ENCODE assay signal across 16 mouse cellular contexts in the genomic region with DNA sequence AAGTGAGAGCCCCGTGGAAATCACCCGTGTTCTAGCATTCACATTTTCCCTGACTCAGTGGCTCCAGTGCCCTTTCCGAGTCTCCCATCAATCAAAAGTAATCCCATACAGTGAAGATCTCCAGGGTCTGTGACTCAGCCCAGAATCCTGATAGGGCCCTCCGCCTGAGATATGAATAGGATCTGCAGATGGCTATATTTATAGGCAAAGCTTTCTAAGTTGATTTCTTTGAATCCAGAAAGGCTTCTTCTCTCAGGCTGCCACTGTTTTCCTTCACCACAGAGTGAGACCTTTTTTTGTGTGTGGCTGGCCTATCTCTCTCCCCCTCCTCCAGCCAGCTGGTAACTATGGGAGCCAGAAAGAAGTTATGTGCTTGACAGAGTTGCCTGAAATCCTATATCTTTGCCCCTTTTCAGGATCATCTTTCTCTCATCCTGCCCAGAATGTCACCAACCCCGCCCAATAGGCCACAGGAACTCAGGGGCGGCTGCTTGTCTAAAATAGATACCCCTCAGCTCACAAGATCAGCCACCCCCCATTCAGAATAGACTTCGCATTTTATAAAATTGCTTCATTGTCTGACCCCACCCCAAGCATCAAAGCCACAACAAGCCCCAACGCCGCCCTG.
DNase-seq lines count a peak whose midpoint lies in the region; ATAC-seq lines count a peak whose summit lies in the region.
"Had no signal": no experiment of that assay in that cellular context is flagged by ENCODE, and none has a peak within 500 bp of the region (broad histone marks: within the 10 kb centered on the region; RNA-seq: fewer than 3 reads in every experiment).

No protein-coding gene starts in this region.

- no peaks in the 10 kb centered on the region for H3K9me3 ChIP-seq in heart, embryonic 11.5 days (replicated peaks; ENCODE audit: control insufficient read depth, low read length)
- H3K9me3 ChIP-seq in kidney, embryonic 16.5 days (ENCODE audit: low read length) = no peaks in the 10 kb centered on the region
- 0 out of 2 replicates have a peak, but pooled peaks cover 2% of the 10 kb centered on the region for H3K9me3 ChIP-seq in neural tube, embryonic 13.5 days
- H3K9me3 ChIP-seq in neural tube, embryonic 15.5 days (replicated peaks) = no peaks in the 10 kb centered on the region
- H3K9me3 ChIP-seq: hindbrain, embryonic 13.5 days; midbrain, embryonic 12.5 days had no signal

- H3K4me3 ChIP-seq in heart, embryonic 11.5 days (ENCODE audit: low read depth, low read length) = no peak overlapping the region
- no peak overlapping the region for H3K4me3 ChIP-seq in kidney, embryonic 16.5 days (ENCODE audit: low read length)
- no peak overlapping the region for H3K4me3 ChIP-seq in neural tube, embryonic 13.5 days
- no peak overlapping the region for H3K4me3 ChIP-seq in neural tube, embryonic 15.5 days (replicated peaks)
- H3K4me3 ChIP-seq: hindbrain, embryonic 13.5 days; midbrain, embryonic 12.5 days had no signal

- 54% methylated on average over 9 of the region's 9 CpGs for WGBS in heart, embryonic 11.5 days (ENCODE audit: insufficient replicate concordance)
- 41% methylated on average over 9 of the region's 9 CpGs for WGBS in kidney, embryonic 16.5 days
- 80% methylated on average over 9 of the region's 9 CpGs for WGBS in neural tube, embryonic 13.5 days
- WGBS in neural tube, embryonic 15.5 days = 80% methylated on average over 9 of the region's 9 CpGs

- DNase-seq in heart, postnatal 4 days = no peak
- DNase-seq in kidney, adult 8-10 months = no peak
- no peak for DNase-seq in layer of hippocampus, postnatal 14 days (ENCODE audit: low spot score in 2 of 2)
- DNase-seq: adrenal gland, postnatal 14 days; cerebellum, adult 9-10 months; lung, postnatal 14 days; thymus, postnatal 14 days had no signal

- no peaks in the 10 kb centered on the region for H3K27me3 ChIP-seq in heart, embryonic 11.5 days (ENCODE audit: control insufficient read depth, insufficient read depth, low read length)
- H3K27me3 ChIP-seq in kidney, embryonic 16.5 days (ENCODE audit: insufficient read depth, low read length) = no peaks in the 10 kb centered on the region
- H3K27me3 ChIP-seq in neural tube, embryonic 13.5 days = no peaks in the 10 kb centered on the region
- H3K27me3 ChIP-seq in neural tube, embryonic 15.5 days (replicated peaks) = no peaks in the 10 kb centered on the region
- H3K27me3 ChIP-seq: hindbrain, embryonic 13.5 days; midbrain, embryonic 12.5 days had no signal

- no peak overlapping the region for H3K9ac ChIP-seq in heart, embryonic 11.5 days (ENCODE audit: low read depth, low read length)
- H3K9ac ChIP-seq in kidney, embryonic 16.5 days (replicated peaks; ENCODE audit: low read length) = 0 out of 2 replicates have a peak overlapping the region, but pooled peaks have one; percentile 27
- 0 out of 2 replicates have a peak overlapping the region, but pooled peaks have one; percentile 22 for H3K9ac ChIP-seq in neural tube, embryonic 13.5 days
- H3K9ac ChIP-seq in neural tube, embryonic 15.5 days (replicated peaks) = no peak overlapping the region
- H3K9ac ChIP-seq: hindbrain, embryonic 13.5 days; midbrain, embryonic 12.5 days had no signal

- peaks cover 34% of the 10 kb centered on the region for H3K4me1 ChIP-seq in heart, embryonic 11.5 days (ENCODE audit: control insufficient read depth, insufficient read depth, low read length)
- peaks cover 50% of the 10 kb centered on the region for H3K4me1 ChIP-seq in kidney, embryonic 16.5 days (ENCODE audit: insufficient read depth, low read length)
- H3K4me1 ChIP-seq in neural tube, embryonic 13.5 days (replicated peaks) = peaks cover 40% of the 10 kb centered on the region
- peaks cover 25% of the 10 kb centered on the region for H3K4me1 ChIP-seq in neural tube, embryonic 15.5 days
- H3K4me1 ChIP-seq: midbrain, embryonic 12.5 days had no signal

- no peak overlapping the region for H3K4me2 ChIP-seq in heart, embryonic 11.5 days
- no peak overlapping the region for H3K4me2 ChIP-seq in kidney, embryonic 16.5 days (replicated peaks; ENCODE audit: low read depth, low read length)
- no peak overlapping the region for H3K4me2 ChIP-seq in neural tube, embryonic 13.5 days
- H3K4me2 ChIP-seq in neural tube, embryonic 15.5 days = no peak overlapping the region
- H3K4me2 ChIP-seq: hindbrain, embryonic 13.5 days; liver, embryonic 11.5 days; midbrain, embryonic 12.5 days had no signal

- ATAC-seq in heart, embryonic 11.5 days (replicated peaks; ENCODE audit: insufficient number of reproducible peaks, low FRiP score, low TSS enrichment) = no peak
- peak; percentile 13; the same call in 1 of the 2 replicates for ATAC-seq in kidney, embryonic 16.5 days (ENCODE audit: low FRiP score, low TSS enrichment)
- no peak for ATAC-seq in neural tube, embryonic 13.5 days (ENCODE audit: low read depth)
- ATAC-seq in neural tube, embryonic 15.5 days (ENCODE audit: low FRiP score) = no peak
- ATAC-seq: CD4-positive, CD25-positive, alpha-beta regulatory T cell, adult 4 months; intestine, embryonic 16.5 days had no signal

- H3K36me3 ChIP-seq in heart, embryonic 11.5 days (ENCODE audit: control insufficient read depth, insufficient read depth, low read length) = no peaks in the 10 kb centered on the region
- no peaks in the 10 kb centered on the region for H3K36me3 ChIP-seq in kidney, embryonic 16.5 days (ENCODE audit: insufficient read depth, low read length)
- H3K36me3 ChIP-seq in neural tube, embryonic 13.5 days = no peaks in the 10 kb centered on the region
- H3K36me3 ChIP-seq in neural tube, embryonic 15.5 days = no peaks in the 10 kb centered on the region
- H3K36me3 ChIP-seq: hindbrain, embryonic 13.5 days; midbrain, embryonic 12.5 days had no signal

- H3K27ac ChIP-seq in heart, embryonic 11.5 days (ENCODE audit: low read depth, low read length) = 0 out of 2 replicates have a peak overlapping the region, but pooled peaks have one; percentile 24
- H3K27ac ChIP-seq in kidney, embryonic 16.5 days (ENCODE audit: low read length) = peak overlapping the region; percentile 84
- H3K27ac ChIP-seq in neural tube, embryonic 13.5 days (replicated peaks) = no peak overlapping the region
- H3K27ac ChIP-seq in neural tube, embryonic 15.5 days (replicated peaks) = no peak overlapping the region; the same call in 1 of the 2 replicates
- H3K27ac ChIP-seq: hindbrain, embryonic 13.5 days; midbrain, embryonic 12.5 days had no signal

Comparison
In these comparisons a context has a peak if more than half of its experiments do, and no peak if none do; other contexts are left out.
1. H3K9ac ChIP-seq: peak in kidney, embryonic 16.5 days (single experiment) and neural tube, embryonic 13.5 days (single experiment); none in heart, embryonic 11.5 days (single experiment) and neural tube, embryonic 15.5 days (single experiment).
2. H3K27ac ChIP-seq: peak in heart, embryonic 11.5 days (single experiment) and kidney, embryonic 16.5 days (single experiment); none in neural tube, embryonic 13.5 days (single experiment) and neural tube, embryonic 15.5 days (single experiment).